Mouse (Mus musculus) MEL (cell line): ENCODE measurements at regions not wholly inside any gene's neighbourhood (a gene's known extent, or its start where the extent isn't known, plus 50 kb on each side); places are given as distances from the start of the nearest gene placed in this dataset.

Source experiments
- DNase-seq: peaks from one replicate; pipeline ENCODE4 v3.0.0; 2011; ENCODE audit warnings: low read depth, low spot score
- H3K27ac ChIP-seq: 2 replicates; pipeline ENCODE4 v1.5.1; 2012; ENCODE audit warnings: low read depth, mild to moderate bottlenecking, control low read depth, low read length, moderate library complexity; ENCODE audit not compliant: control insufficient read depth
- H3K27me3 ChIP-seq, 2 experiments: fragments of 150-350 bp in 1 of 2; sonication (generic) in 1 of 2; 2 replicates each; pipeline ENCODE4 v1.6.1; 2012; ENCODE audit warnings: low read length in 2 of 2, mild to moderate bottlenecking in 2 of 2, improper control_type of control experiment in 1 of 2, moderate library complexity in 1 of 2; ENCODE audit not compliant: insufficient read depth in 2 of 2, control insufficient read depth in 1 of 2
- H3K36me3 ChIP-seq, 2 experiments: 2 replicates each; pipeline ENCODE4 v1.6.1; 2012 to 2014; ENCODE audit warnings: low read length in 2 of 2, improper control_type of control experiment in 1 of 2, inconsistent platforms in 1 of 2, mild to moderate bottlenecking in 1 of 2; ENCODE audit not compliant: insufficient read depth in 2 of 2, control insufficient read depth in 1 of 2
- H3K4me1 ChIP-seq, 2 experiments: fragments of 150-350 bp in 1 of 2; sonication (generic) in 1 of 2; 2 replicates each; pipeline ENCODE4 v1.6.1; 2012; ENCODE audit warnings: low read length in 2 of 2, improper control_type of control experiment in 1 of 2, mild to moderate bottlenecking in 1 of 2; ENCODE audit not compliant: insufficient read depth in 2 of 2, control insufficient read depth in 1 of 2
- H3K4me3 ChIP-seq, 2 experiments: fragments of 150-350 bp in 1 of 2; sonication (generic) in 1 of 2; 2 replicates each; pipeline ENCODE4 v1.5.1; 2012; ENCODE audit warnings: low read depth in 2 of 2, low read length in 2 of 2, mild to moderate bottlenecking in 2 of 2, moderate library complexity in 2 of 2, control low read depth in 1 of 2, improper control_type of control experiment in 1 of 2; ENCODE audit not compliant: control insufficient read depth in 1 of 2, insufficient read depth in 1 of 2
- H3K79me2 ChIP-seq: 2 replicates; pipeline ENCODE4 v1.6.1; 2012; ENCODE audit warnings: mild to moderate bottlenecking, low read length, moderate library complexity; ENCODE audit not compliant: control insufficient read depth, poor library complexity, insufficient read depth
- H3K9ac ChIP-seq: 2 replicates; pipeline ENCODE4 v1.6.1; 2012; ENCODE audit warnings: low read depth, mild to moderate bottlenecking, control low read depth, low read length, moderate library complexity; ENCODE audit not compliant: control insufficient read depth, poor library complexity, severe bottlenecking
- H3K9me3 ChIP-seq: fragments of 150-350 bp; sonication (generic); replicated peaks from 2 replicates; pipeline ENCODE4 v1.6.1; 2012; ENCODE audit warnings: mild to moderate bottlenecking, low read length, improper control_type of control experiment, moderate library complexity; ENCODE audit not compliant: insufficient read depth
- BHLHE40 ChIP-seq: IDR thresholded peaks from 2 replicates; pipeline ENCODE4 v1.6.1; 2012; ENCODE audit warnings: low read depth, mild to moderate bottlenecking, inconsistent platforms, low read length, improper control_type of control experiment, borderline replicate concordance
- CTCF ChIP-seq, 3 experiments: IDR thresholded peaks in 2 of 3; conservative IDR thresholded peaks in 1 of 3; 2 replicates each; pipeline ENCODE4 v1.5.1; 2011 to 2012; ENCODE audit warnings: low read length in 3 of 3, low read depth in 2 of 3, mild to moderate bottlenecking in 2 of 3, improper control_type of control experiment in 1 of 3, inconsistent platforms in 1 of 3, mixed read lengths in 1 of 3, moderate library complexity in 1 of 3; ENCODE audit not compliant: control insufficient read depth in 1 of 3, insufficient read depth in 1 of 3, poor library complexity in 1 of 3, severe bottlenecking in 1 of 3
- ELF1 ChIP-seq: IDR thresholded peaks from 2 replicates; pipeline ENCODE4 v1.6.1; 2014; ENCODE audit warnings: low read depth, mild to moderate bottlenecking, inconsistent platforms, low read length, improper control_type of control experiment, moderate library complexity
- EP300 ChIP-seq, 2 experiments: IDR thresholded peaks; 2 replicates each; pipeline ENCODE4 v1.6.1; 2011; ENCODE audit warnings: improper control_type of control experiment in 2 of 2, low read length in 2 of 2, low read depth in 1 of 2, mild to moderate bottlenecking in 1 of 2
- ETS1 ChIP-seq: IDR thresholded peaks from 2 replicates; pipeline ENCODE4 v1.6.1; 2012; ENCODE audit warnings: low read depth, mild to moderate bottlenecking, inconsistent platforms, low read length, improper control_type of control experiment, moderate library complexity
- HCFC1 ChIP-seq: IDR thresholded peaks from 2 replicates; pipeline ENCODE4 v1.6.1; 2012; ENCODE audit warnings: low read depth, mild to moderate bottlenecking, inconsistent platforms, low read length, improper control_type of control experiment, moderate library complexity
- MAFK ChIP-seq: IDR thresholded peaks from 2 replicates; pipeline ENCODE4 v1.6.1; 2011; ENCODE audit warnings: low read depth, mild to moderate bottlenecking, low read length, improper control_type of control experiment, borderline replicate concordance
- MAX ChIP-seq: IDR thresholded peaks from 2 replicates; pipeline ENCODE4 v1.6.1; 2011; ENCODE audit warnings: low read length, improper control_type of control experiment
- MAZ ChIP-seq: IDR thresholded peaks from 2 replicates; pipeline ENCODE4 v1.6.1; 2012; ENCODE audit warnings: low read depth, mild to moderate bottlenecking, inconsistent platforms, low read length, improper control_type of control experiment
- MEF2A ChIP-seq: IDR thresholded peaks from 2 replicates; pipeline ENCODE4 v1.6.1; 2014; ENCODE audit warnings: low read depth, mild to moderate bottlenecking, inconsistent platforms, low read length, improper control_type of control experiment; ENCODE audit not compliant: poor library complexity, insufficient replicate concordance, severe bottlenecking; ENCODE audit errors: extremely low read depth
- MXI1 ChIP-seq: IDR thresholded peaks from 2 replicates; pipeline ENCODE4 v1.6.1; 2011; ENCODE audit warnings: mild to moderate bottlenecking, low read depth, low read length, improper control_type of control experiment
- MYC ChIP-seq: IDR thresholded peaks from 2 replicates; pipeline ENCODE4 v1.6.1; 2011; ENCODE audit warnings: low read depth, mild to moderate bottlenecking, low read length, improper control_type of control experiment, moderate library complexity
- NRF1 ChIP-seq: IDR thresholded peaks from 2 replicates; pipeline ENCODE4 v1.6.1; 2014; ENCODE audit warnings: low read depth, mild to moderate bottlenecking, inconsistent platforms, low read length, improper control_type of control experiment, moderate library complexity; ENCODE audit not compliant: poor library complexity, insufficient read depth, severe bottlenecking
- POLR2A ChIP-seq, 2 experiments: IDR thresholded peaks; 2 replicates each; pipeline ENCODE4 v1.6.1; 2011 to 2012; ENCODE audit warnings: low read length in 2 of 2, mild to moderate bottlenecking in 2 of 2, control low read depth in 1 of 2, improper control_type of control experiment in 1 of 2, low read depth in 1 of 2, moderate library complexity in 1 of 2; ENCODE audit not compliant: control insufficient read depth in 1 of 2, insufficient read depth in 1 of 2, poor library complexity in 1 of 2
- POLR2AphosphoS5 ChIP-seq: IDR thresholded peaks from 2 replicates; pipeline ENCODE4 v1.6.1; 2012; ENCODE audit warnings: low read depth, borderline replicate concordance, mild to moderate bottlenecking, inconsistent platforms, low read length, moderate library complexity, mixed read lengths
- RAD21 ChIP-seq: IDR thresholded peaks from 2 replicates; pipeline ENCODE4 v1.6.1; 2011; ENCODE audit warnings: mild to moderate bottlenecking, low read depth, low read length, improper control_type of control experiment
- SIN3A ChIP-seq: IDR thresholded peaks from 2 replicates; pipeline ENCODE4 v1.6.1; 2012; ENCODE audit warnings: low read length, improper control_type of control experiment, inconsistent platforms
- SMC3 ChIP-seq: IDR thresholded peaks from 2 replicates; pipeline ENCODE4 v1.6.1; 2011; ENCODE audit warnings: low read depth, low read length, improper control_type of control experiment
- TAL1 ChIP-seq: IDR thresholded peaks from 2 replicates; pipeline ENCODE4 v1.6.1; 2012; ENCODE audit warnings: mild to moderate bottlenecking, inconsistent platforms, low read length, moderate library complexity, mixed read lengths
- TBP ChIP-seq: IDR thresholded peaks from 2 replicates; pipeline ENCODE4 v1.8.0; 2011; ENCODE audit warnings: low read depth, low read length, improper control_type of control experiment
- TCF12 ChIP-seq: IDR thresholded peaks from 2 replicates; pipeline ENCODE4 v1.6.1; 2014; ENCODE audit warnings: low read depth, mild to moderate bottlenecking, inconsistent platforms, low read length, improper control_type of control experiment, moderate library complexity
- USF1 ChIP-seq: IDR thresholded peaks from 2 replicates; pipeline ENCODE4 v1.6.1; 2014; ENCODE audit warnings: low read depth, mild to moderate bottlenecking, inconsistent platforms, low read length, improper control_type of control experiment, moderate library complexity
- ZMIZ1 ChIP-seq: IDR thresholded peaks from 2 replicates; pipeline ENCODE4 v1.6.1; 2012; ENCODE audit warnings: low read depth, mild to moderate bottlenecking, inconsistent platforms, low read length, improper control_type of control experiment, moderate library complexity

DNA sequence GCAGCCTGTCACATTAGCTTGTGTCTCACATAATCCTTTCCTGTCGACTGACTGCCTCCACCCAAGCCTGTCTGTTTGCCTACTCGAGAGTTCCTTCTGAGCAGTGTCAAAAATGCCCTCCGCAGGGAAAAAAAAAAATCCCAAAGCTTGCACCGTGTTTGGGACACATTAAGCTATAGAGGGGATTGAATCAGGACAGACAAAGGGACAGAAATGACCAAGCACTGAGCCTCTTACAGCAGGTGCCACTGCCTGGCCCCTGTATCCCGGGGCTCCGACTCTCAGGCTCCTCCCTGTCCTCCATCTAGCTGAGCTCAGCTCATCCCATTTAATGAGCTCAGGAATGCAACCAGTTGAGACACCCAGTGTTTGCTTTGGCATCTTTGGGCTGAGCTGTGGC, 69.1 kb upstream of the Ankrd34c start:
- H3K27ac ChIP-seq = no peak overlapping the region

DNA sequence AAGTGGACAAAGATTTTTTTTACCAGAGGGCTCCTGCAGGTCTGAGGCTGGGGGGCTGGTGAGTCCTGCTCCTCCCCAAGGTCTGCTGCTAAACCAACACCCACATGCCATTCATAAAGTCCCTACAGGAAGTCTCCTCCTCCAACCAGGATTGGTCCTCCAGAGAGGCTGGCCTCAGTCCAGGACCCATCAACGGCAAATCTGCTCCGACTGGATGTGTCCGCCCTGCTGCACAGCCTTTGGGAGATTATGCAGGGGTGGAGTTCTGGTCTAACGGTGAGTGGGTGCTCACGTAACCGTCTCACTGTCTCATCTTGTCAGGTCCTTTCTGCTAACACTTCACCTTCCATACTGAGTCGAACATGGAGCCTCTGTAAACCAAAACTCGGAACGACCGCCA, 64.4 kb upstream of the Ankrd34c start:
- Histone ChIP-seq H3K9ac (no peak overlapping the region), H3K79me2 (no peaks in the 10 kb centered on the region), H3K4me3 (no peak overlapping the region)
- TF ChIP-seq MYC = no peak
- TF ChIP-seq TBP = no peak
- TF ChIP-seq ZMIZ1 = no peak
- TF ChIP-seq MXI1 = no peak
- no peak for TF ChIP-seq EP300 (IDR thresholded peaks at IDR 0.05; ENCODE audit: low read depth in 1 of 2, low read length in 2 of 2)
- TF ChIP-seq USF1 = no peak
- TF ChIP-seq SMC3 = no peak
- no peak for TF ChIP-seq MEF2A
- no peak for TF ChIP-seq BHLHE40
- no peak for TF ChIP-seq NRF1
- TF ChIP-seq, all 39 proteins: peak for 0
- Histone ChIP-seq H3K4me1 (no peaks in the 10 kb centered on the region), H3K27me3 (no peaks in the 10 kb centered on the region), H3K36me3 (no peaks in the 10 kb centered on the region), H3K9me3 (no peaks in the 10 kb centered on the region), H3K27ac (no peak overlapping the region)
- DNase-seq = no peak

More for the DNA sequence above, 69.1 kb upstream of the Ankrd34c start:
- H3K27me3 ChIP-seq = no peaks in the 10 kb centered on the region
- no peak overlapping the region for H3K4me3 ChIP-seq
- H3K36me3 ChIP-seq = no peaks in the 10 kb centered on the region
- no peaks in the 10 kb centered on the region for H3K4me1 ChIP-seq
- H3K9ac ChIP-seq = no peak overlapping the region
- no peaks in the 10 kb centered on the region for H3K9me3 ChIP-seq
- DNase-seq = no peak
- no peak for TF ChIP-seq MAZ
- TF ChIP-seq TAL1 = no peak
- no peak for TF ChIP-seq MXI1
- H3K79me2 ChIP-seq = no peaks in the 10 kb centered on the region

- no peaks in the 10 kb centered on the region for H3K27me3 ChIP-seq
- TF ChIP-seq HCFC1 (no peak), POLR2AphosphoS5 (no peak), NRF1 (no peak), RAD21 (peak; percentile 35), USF1 (no peak), BHLHE40 (no peak), TAL1 (no peak), ZMIZ1 (no peak), MAFK (no peak), SMC3 (peak; percentile 46), TCF12 (no peak), SIN3A (no peak), TBP (no peak), ELF1 (no peak), ETS1 (no peak), MEF2A (no peak), CTCF (IDR thresholded peaks at IDR 0.05 in 2 of 3, conservative IDR thresholded peaks at IDR 0.05 in 1 of 3; ENCODE audit: control insufficient read depth in 1 of 3, insufficient read depth in 1 of 3, low read depth in 2 of 3, low read length in 3 of 3, poor library complexity in 1 of 3, severe bottlenecking in 1 of 3) (peak; percentile 65 to 77 (median 71)), EP300 (IDR thresholded peaks at IDR 0.05; ENCODE audit: low read depth in 1 of 2, low read length in 2 of 2) (no peak), POLR2A (IDR thresholded peaks at IDR 0.05; ENCODE audit: control insufficient read depth in 1 of 2, insufficient read depth in 1 of 2, low read depth in 1 of 2, low read length in 2 of 2, poor library complexity in 1 of 2) (no peak), MAX (no peak), MAZ (no peak), MXI1 (no peak)
These were observed 54.7 kb upstream of the Ankrd34c start for GRCm38 (mm10) chr9:89793018-89793417.

More at GRCm38 (mm10) chr9:89793018-89793417, 54.7 kb upstream of the Ankrd34c start:
- no peaks in the 10 kb centered on the region for H3K4me1 ChIP-seq
- no peak overlapping the region for H3K9ac ChIP-seq
- H3K4me3 ChIP-seq = no peak overlapping the region
- H3K79me2 ChIP-seq = no peaks in the 10 kb centered on the region
- peak; percentile 47 for DNase-seq
- H3K27ac ChIP-seq = no peak overlapping the region
- H3K36me3 ChIP-seq = no peaks in the 10 kb centered on the region
- no peaks in the 10 kb centered on the region for H3K9me3 ChIP-seq
